Mouse (Mus musculus): ENCODE results near the gene Cfap77. TPM values are rescaled to one million over a fixed set of nuclear protein-coding genes. Genes with fewer than 3 reads are reported as not detected.

Cfap77 gene
- total RNA-seq, 2 experiments from 2014 or later: 0.26 to 0.27 TPM

DNA sequence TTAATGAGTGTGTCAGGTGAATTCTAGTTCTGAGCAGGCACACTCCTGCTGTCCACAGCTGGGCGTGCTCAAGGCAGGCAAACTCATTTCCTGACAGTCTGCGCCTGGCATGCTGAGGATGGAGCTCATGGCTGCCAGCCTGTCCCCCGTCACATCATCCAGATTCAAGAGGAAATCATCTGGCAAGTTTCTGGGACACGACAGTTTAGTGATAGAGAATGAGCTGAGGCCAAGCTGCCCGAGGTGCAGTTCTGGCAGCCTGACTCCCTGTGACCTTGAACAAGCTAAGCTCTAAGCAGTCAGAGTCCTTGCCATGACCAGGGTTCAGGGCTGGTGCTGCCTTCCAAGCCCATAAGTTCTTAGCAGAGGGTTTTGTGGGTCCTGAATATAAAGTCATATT, 56.6 kb downstream of the Cfap77 start:
- no peak for DNase-seq (ENCODE audit: low spot score in 2 of 2)

DNA sequence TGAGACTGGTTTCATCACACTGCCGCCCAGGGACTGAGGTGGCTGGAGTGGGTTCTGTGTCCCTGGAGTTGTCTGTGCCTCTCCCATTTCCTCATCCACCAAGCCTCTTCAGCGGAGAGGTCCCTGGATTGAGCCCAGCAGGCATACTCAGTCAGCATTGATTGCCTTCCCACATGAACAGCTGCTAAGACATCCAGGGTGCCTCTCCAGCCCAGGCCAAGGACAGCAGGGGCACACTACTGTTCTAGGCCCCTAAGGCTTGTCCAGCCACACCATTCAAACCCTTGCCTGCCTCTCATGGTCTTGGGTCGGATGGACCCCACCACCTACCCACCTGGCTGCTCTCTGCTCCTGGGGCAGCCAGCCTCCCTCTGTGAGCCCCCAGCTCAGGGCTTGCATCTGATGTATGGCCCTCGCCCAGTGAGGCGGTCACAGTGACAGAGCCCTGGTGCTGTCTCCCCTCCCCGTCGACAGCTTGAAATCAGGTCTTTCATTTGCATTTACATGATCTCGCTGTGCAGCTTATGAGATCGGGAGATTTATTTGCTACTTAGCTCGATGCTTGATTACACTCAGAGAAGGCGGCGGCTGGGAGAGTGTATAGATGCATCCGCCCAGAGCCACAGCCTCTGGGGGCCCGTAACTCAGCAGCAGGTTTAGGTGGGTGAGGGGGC, 57.6 kb downstream of the Cfap77 start:
- DNase-seq (ENCODE audit: low spot score in 2 of 2): no peak

DNA sequence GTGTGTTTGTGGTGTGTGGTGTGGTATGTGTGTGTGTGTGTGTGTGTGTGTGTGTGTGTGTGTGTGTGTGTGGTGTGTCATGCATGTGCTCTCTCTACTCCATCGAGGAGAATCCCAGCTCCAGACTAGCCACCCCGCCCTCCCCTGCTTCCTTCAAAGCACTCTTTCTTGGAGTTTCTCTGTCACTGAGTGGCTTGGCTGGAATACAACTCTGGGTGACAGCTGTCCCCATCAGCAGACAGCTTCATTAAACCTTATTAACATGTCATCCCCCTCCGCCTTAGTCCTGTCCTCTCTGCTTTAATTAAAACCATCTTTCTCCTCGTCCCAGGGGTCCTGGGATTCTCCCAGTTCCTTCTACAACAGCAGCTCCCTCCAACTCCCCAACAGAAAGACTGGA, 59.4 kb downstream of the Cfap77 start:
- no peak for DNase-seq (ENCODE audit: low spot score in 2 of 2)

GRCm38 (mm10) chr2:28994014-28994413, 60.9 kb downstream of the Cfap77 start:
- DNase-seq (ENCODE audit: low spot score in 2 of 2): no peak

GRCm38 (mm10) chr2:28988781-28989180, 66.1 kb downstream of the Cfap77 start:
- no peak for DNase-seq (ENCODE audit: low spot score in 2 of 2)

GRCm38 (mm10) chr2:28980080-28980910, 74.6 kb downstream of the Cfap77 start:
- no peak for DNase-seq (ENCODE audit: low spot score in 2 of 2)

DNA sequence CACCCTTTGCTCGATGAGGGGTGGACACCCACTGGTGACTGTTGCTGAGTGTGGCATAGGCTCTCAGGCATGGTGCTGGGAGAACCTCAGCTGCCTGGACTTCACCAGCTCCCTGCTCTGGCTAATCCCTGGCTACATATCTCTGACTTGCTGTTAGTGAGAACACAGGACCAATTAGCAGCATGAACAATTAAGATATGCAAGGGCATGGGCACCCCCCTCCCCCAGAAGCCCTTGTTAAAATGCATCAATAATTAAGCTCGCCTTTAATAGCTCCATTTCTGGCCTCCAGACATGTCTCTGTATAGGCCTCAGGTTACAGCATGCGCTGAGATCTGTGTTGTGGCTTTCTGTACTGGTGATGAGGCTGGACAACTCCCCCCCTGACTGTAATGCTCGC, 76.4 kb downstream of the Cfap77 start:
- DNase-seq (ENCODE audit: low spot score in 2 of 2): no peak

DNA sequence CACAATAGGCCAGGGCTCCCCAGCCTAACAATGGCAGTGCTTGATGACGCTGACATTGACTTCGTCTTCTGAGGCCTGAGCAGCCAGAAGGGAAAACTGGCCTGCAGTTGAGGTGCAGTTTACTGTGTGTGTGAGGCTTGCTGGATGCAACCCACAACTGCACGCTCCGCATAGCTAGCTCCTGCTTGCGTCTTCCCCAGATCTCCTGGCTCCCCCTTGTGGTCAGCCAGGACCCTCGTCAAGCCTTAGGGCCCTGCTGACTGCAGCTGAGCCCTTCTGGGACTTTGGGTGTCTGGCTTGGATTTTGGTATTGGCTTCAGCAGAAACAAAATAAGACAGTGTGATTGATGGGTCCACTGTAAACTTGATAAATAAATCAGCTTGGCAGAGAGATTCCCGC, 78.2 kb downstream of the Cfap77 start:
- peak; percentile 64 to 78 for DNase-seq (ENCODE audit: low spot score in 2 of 2)

- no peak for DNase-seq (ENCODE audit: low spot score in 2 of 2)
Observed at GRCm38 (mm10) chr2:28975604-28976003, 79.3 kb downstream of the Cfap77 start.

DNA sequence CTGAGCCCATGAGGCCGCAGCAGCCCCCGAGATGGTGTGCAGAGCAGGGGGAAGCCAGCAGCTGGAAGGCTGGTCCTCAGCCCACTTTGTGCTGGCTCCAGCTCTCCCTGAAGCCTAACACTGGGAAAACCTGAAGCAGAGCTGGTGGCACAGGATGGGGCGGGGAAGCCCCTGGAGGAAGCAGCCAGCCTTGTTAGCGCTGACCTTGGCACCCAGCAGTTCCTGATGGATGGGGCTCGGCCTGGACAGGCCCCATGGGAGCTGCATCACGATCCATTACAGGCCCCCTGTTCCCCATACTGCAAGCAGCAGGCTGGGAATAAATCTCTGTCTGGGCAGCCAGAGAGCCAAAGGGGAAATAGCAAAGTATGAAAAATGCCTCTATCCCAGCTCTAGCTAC, 80.3 kb downstream of the Cfap77 start:
- DNase-seq (ENCODE audit: low spot score in 2 of 2): no peak

GRCm38 (mm10) chr2:28973832-28974450, 80.9 kb downstream of the Cfap77 start:
- DNase-seq (ENCODE audit: low spot score in 2 of 2): no peak

DNA sequence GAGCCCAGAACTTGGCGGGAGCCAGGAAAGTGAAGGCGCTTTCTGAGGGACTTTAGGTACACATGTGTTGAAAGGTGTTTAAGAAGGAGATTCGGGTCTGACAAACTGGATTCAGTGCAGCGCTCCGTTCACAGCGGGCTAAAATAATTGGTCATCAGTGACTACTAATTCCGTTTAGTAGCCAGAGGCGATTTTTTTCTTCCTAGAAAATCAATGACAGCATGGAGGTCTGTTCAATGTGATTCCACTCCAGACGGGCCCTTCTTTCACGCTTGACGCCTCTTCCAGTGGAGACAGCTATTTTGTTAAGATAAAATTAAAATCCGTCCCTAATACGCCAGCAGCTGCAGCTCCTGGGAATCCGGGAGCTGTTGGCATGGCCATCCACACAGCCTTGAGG, 84.4 kb downstream of the Cfap77 start:
- no peak for DNase-seq (ENCODE audit: low spot score in 2 of 2)

DNA sequence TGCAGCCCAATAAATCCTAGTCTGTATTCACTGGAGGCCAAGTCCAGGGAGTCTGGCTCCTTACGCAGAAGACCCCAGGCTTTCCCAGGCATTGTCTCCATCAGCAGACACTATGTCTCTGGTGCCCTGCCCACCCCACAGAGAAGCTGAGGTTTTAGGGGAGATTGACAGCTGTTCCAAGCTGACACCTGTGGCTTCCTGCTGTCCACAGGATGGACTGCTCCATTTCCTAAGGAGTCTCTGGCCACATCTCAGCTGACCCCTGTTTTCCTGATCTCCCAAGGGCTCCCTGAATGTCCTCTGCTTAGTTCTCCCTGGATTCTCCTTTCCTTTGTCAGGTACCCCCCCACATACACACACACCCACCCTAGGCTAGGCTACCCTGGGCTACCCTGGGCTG, 86.6 kb downstream of the Cfap77 start:
- DNase-seq (ENCODE audit: low spot score in 2 of 2): no peak

DNA sequence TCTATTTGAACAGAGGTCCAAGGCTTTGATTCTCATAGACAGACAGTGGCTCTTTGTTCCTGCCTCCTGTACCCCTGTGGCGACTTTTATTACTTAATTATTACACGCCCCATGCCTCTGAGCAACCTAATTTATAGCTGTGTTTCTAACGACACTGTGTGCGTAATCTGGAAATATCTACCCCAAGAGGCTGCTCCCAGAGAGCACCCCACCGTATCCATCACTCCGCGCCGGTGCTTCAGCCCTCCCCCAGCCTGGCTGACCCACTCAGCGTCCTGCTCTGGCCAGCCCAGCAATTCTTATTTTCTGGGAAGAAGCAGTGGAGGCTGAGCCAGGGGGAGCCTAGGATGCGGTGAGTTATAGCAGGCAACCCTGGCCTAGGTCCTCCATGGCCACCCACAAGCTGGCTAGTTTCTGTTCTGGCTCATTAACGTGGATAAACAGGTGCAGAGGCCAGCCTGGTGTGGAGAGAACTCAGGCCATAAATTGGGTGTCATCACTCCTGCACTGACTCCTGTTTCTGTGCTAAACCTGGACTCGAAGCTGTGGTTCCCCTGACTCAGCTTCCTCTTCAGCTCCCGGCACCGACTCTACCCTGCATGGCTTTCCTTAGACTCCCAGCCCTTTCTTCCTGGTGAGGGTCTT, 88.6 kb downstream of the Cfap77 start:
- DNase-seq (ENCODE audit: low spot score in 2 of 2): no peak

GRCm38 (mm10) chr2:28963565-28963964, 91.3 kb downstream of the Cfap77 start:
- no peak for DNase-seq (ENCODE audit: low spot score in 2 of 2)

- DNase-seq (ENCODE audit: low spot score in 2 of 2): no peak
Observed at GRCm38 (mm10) chr2:28961636-28962035, 93.2 kb downstream of the Cfap77 start.

GRCm38 (mm10) chr2:28961024-28961585, 93.8 kb downstream of the Cfap77 start:
- DNase-seq (ENCODE audit: low spot score in 2 of 2): no peak

DNA sequence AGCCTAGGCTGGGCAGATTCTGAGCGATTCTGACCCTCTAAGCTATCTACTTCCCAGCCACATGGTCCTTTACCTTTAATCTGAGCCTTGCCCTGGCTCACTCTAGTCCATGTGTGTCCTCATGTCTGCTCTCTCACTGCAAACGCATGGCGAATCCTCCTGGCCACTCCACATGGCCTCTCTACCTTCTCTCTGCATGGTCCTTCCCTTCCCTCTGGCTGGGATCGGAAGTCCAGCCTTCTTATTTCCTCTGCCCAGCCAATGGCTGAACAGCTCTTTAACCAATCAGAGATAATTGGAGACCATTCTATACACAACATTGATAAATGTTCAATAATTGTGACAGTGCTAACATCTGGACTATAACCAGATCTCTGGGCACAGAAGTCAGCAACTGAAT, 98.0 kb downstream of the Cfap77 start:
- no peak for DNase-seq (ENCODE audit: low spot score in 2 of 2)

DNA sequence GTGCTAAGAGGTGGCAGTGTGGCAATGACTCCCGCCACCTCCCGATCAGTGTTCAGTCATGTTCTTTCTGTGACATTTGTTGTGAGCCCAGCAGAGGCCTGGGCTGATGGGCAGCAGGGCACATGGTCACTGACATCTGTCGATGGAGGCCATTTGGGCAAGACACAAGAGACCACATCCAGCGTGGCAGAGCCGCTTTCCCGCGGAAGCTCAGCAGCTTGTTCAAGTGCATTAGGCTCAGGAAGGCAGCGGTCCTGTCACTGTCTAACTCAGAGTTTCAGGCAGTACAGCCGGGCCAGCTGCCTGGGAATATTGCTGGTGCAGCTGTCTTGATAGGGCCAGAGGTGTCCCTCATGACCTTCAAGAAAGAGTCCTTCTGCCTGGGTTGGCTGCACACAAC, 100.3 kb downstream of the Cfap77 start:
- no peak for DNase-seq (ENCODE audit: low spot score in 2 of 2)

DNA sequence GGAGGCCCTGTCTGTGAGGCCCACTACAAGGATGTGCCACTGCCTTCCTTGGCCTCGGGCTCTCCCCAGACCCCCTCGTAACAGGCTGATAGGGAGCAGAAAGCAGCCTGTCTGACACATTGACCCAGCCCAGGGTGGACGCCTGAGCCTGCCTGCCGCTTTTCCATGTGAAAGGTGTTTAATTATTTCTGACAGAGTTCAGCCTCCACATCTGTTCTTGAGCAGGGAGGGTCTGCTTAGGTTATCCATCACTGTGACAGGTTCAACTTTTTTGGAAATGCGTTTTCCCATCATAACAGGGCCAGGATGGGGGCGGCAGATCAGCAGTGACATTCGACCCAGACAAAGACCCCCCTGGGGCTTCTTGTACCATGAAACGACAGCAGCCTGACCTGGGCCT, 101.9 kb downstream of the Cfap77 start:
- no peak for DNase-seq (ENCODE audit: low spot score in 2 of 2)

GRCm38 (mm10) chr2:28946312-28946711, 108.6 kb downstream of the Cfap77 start:
- no peak for DNase-seq (ENCODE audit: low spot score in 2 of 2)
